Mouse (Mus musculus): ENCODE data around the gene Fh1.

Gene Fh1

DNA sequence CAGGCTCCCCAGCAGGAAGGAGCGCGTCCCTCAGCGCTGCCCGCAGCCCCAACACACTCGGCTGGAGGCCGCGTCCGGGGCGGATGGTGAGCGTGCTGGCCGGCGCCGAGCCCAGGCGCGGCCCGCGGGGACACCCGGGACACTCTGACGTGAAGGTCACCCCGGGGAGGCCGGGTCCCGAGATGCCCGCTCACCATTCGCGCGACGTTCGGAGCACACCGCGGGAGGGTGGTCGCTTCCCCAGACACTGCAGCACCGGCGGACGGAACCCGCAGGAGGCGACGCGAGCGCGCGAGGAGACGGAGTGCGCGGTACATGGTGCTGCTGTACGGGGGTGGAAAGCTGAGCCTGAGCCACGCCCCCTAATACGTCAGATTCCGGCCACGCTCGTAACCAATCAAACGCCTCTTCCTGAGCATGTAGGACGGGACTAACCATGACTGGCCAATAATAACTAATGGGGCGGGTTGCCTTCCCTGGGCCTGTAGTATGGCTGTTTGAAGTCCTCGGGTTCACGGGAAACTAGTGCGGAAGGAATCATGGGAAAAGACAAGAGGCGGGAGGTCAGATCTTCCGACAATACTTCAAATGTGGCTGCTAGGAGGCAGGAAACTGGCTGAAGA lies at the start of gene Fh1:
TSS of gene Fh1 (minus strand) at position 379 of the 623 bp plus-strand sequence.
- DNase-seq, result peak; percentile 96

DNA sequence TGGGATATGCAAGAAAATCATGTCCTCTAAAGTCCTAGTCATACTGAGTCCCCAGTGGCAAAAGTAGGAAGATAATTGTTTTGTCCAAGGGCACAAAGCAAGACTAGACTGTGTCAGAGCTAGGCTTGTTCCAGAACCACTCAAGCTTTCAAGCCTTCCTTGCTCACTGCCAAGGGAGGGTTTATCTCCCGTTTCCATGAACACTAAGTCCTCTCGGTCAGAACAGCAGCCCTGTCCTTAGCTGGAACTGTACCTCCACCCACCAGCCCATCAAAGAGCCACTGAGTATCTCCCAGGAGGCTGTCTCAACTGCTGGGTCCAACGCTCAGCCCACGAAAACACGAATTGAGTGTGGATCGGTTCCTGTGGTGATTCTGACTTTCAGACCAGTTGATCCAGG lies 49.7 kb upstream of the Fh1 start:
- DNase-seq, result no peak

DNA sequence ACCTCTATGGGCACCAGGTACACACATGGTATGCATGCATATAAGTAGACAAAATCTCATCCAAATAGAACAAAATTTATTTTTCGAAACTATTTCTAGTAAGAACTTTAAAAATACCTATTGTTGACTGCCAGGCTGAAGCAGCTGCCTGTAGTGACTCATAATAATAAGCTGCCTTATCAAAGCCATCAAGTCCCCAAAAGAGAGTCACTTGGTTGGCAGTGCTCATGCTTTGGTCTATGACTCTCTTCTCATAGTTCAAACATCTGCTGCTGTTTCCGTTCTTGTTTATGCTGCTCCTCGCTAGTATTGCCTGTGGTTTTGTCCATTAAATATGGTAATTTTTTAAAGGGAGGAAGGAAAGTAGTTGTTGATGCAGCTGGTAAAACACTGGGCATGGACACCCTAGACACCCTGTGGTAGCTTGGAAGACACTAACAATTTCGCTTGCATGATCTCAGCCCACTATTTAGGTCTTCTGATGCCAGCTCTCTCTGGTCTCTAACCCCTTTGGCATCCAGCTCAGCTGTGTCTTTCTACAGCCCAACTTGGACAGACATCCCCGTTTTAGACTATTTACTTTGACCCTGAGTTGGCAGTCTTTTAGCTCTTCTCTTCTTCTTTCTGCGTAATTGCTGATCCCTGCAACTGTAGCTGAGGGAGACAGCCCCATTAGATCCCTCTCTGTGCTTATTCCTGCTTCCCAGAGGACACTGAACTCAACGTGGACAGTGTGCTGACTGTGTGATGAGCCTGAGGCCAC lies 48.3 kb upstream of the Fh1 start:
- DNase-seq, result no peak

DNA sequence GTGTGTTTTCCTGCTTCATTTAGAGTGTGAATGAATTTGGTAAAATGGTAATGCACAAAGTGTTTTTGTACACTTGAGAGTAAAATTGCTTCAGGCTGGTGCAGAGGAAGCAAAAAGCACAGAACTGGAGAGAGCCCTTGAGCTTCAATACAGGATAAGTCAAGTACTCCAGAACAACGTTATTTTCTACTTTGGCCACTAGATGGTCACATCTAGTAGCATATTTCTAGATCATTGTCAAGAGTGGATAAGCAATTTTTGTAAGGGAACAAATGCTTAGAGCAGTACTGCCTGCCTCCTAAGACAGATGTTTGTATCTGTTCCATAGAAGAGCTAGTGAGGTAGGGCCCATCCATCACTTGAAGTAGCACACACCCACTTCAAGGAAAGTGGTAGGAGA lies 46.2 kb upstream of the Fh1 start:
- no peak for DNase-seq

DNA sequence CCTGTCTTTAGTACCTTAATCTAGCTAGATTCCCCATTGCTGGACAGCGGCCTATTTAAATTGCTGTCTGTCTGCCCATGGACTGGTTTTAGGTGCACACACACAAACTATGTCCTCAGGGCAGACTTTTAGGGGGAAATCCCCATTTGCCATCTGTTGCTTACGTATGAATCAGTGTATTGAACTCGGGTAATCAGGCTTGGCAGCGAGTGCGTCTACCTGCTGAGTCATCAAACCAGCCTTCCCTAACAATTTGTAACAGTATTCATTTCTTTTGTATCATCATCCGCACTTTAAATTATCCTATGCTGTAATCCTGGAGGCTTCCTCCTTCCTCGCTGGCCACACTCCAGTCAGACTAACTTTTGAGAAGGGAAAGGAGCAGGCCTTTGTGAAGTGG lies 44.6 kb upstream of the Fh1 start:
- DNase-seq, result no peak

DNA sequence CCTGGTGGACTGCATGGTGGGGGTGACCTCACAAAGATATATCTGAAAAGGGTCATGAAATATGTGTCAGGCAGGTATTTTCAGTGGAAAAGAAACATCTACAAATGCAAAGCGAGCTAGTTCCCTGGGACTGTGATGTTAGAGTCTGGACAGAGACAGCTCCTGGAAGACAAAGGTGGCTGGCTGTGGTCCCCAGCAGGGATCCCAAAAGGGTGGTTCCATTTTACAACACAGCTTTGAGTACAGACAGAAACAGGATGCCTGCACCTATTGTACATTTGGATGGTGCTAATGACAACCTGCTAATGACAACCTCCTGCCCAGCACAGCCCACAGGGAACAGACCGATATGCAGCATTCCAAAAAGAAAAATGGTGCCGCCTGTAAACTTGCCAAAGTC lies 44.0 kb upstream of the Fh1 start:
- no peak for DNase-seq

DNA sequence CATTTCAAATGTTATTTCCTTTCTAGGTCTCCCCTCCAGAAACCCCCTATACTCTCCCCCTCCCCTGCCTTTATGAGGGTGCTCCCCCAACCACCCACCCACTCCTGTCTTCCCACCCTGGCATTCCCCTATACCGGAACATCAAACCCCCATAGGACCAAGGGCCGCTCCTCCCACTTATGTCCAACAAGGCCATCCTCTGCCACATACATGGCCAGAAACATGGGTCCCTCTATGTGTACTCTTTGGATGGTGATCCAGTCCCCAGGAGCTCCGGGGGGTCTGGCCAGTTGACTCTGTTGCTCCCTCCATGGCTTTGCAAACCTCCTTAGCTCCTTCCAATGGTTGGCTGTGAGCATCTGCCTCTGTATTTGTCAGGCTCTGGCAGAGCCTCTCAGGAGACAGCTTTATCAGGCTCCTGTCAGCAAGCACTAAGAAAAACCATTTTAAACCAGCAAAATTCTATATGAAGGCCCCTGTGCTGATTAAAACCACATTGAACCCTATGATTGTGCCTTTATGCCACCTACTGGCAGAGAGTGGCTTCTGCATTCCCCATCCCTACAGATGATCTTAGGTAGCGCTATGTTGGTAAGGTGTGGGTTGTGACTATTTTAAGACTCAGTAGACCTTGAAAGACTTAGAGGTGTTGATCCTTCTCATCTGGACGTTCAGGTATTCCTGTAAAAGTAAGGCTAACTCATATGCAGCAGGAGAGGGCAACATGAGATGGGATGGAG lies 43.4 kb upstream of the Fh1 start:
- DNase-seq, result peak; percentile 32

DNA sequence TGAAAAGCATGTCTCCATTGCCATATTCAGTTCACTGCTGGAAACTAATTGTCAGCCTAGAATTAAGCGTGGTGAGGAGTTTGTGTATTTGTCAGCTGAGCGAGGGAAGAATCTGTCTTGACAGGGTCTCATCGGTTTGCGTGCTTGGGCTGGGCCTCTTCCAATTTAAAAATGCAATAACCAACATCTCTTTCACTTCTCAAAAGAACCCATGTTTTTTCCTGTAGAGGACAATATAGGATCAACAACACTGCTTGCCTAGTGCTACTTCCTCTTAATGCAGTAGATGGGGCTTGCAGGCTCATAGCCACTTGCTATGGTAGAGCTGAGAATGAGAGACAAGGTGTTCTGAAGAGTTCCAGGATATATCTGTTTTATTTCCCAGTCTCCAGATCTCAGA lies 34.5 kb upstream of the Fh1 start:
- DNase-seq, result no peak

DNA sequence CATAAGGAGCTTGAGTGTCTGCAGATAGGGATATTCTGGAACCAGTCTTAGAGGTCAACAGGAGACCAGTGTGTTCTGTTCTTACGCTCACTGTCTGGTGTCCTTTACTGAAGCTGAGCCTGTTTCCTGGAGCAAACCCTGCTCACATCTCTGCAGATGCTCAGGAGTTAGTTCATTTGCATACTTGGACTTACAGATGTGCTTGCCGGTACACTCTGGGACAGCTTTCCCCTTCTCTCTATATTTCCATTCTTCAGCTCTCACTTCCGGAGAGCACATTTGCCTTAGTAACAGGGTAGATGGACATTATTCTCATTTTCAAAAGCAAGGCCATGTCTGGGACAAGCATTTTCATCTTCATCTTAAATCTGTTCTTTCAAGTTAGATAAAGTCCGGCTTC lies 23.2 kb upstream of the Fh1 start:
- no peak for DNase-seq

DNA sequence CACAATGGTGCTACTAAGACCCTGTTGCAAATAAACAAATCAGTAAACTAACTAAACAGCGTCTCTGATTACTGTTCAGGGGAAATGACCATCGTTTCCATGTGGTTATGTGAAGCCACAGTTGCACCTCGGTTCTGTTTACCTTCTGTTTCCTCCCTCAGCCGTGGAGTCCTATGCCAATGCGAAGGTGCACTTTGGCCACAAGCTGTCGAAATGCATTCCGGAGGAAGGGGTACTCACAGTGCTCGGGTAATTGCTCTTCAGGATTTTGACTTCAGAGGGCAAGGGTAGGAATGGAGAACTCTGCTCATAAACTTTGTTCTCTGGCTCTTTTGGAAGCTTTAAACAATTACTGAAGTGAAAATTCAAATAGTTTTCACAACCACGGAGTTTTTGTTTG lies 21.5 kb upstream of the Fh1 start:
- DNase-seq, result no peak

DNA sequence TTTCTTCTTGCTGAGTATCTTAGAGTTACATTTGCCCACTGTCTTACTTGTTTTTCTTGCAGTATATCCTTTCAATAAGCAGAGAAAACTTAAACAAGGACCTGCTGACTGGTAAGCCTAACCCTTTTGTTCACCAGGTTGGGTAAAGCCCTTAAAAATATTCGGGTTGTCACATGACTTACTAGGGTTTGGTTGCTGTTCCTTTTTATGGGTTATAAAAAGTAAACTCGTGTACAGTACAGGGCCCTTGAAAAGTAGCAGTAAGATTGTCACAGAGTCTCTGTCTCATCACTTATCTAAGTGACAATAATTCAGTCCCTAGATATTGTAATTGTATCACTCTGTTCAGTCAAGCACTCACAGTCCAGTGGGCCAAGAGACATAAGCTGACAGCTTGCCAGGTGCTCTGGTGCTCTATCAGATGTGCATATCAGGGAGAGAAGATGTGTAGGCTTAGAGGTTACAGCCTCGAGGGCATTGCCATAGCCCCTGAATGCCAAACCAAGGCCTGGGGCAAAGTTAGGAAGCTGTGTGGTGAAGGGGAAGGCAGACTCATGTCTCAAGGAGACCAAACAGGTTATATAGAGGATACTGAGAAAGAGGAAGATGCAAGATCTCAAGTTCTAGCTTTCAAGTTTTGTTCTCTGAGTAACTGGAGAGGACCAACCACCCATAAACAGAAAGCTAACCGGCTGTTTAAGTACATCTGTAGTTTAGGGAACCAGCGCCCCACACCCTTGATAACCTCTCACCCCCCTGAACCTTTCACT lies 18.2 kb upstream of the Fh1 start:
- no peak for DNase-seq

DNA sequence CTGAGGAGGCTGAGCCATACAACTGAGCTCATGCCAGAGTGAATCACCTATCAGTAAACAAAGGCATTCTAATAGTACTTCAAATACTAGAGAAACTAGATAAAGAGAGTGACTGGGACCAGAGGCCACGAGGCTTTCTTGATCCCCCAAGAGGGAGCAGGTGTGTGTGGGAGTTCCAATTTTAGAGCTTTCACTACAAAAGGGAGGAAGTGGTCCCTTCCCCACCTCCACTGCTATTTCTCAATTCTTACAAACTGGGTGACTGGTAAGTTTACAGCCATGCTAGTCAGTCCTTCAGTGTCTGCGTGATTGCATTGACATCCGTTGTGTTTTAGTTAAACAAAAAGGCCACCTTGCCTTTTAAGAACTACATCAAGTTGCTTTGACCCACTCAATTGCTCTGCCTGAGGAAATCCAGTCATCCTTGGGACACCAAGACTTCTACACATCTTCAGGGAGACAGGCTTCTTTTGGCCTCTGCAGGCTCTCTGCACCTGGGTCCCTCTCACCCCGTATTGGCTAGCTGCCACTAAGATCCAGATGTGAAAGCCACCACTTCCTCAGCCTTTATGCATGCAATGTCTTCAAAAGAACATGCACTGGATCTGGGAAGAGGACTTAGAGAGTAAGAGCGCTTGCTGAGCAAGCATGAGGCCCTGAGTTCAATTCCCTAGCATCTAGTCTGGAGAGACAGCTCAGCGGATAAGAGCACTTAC lies 15.2 kb upstream of the Fh1 start:
- DNase-seq, result no peak

DNA sequence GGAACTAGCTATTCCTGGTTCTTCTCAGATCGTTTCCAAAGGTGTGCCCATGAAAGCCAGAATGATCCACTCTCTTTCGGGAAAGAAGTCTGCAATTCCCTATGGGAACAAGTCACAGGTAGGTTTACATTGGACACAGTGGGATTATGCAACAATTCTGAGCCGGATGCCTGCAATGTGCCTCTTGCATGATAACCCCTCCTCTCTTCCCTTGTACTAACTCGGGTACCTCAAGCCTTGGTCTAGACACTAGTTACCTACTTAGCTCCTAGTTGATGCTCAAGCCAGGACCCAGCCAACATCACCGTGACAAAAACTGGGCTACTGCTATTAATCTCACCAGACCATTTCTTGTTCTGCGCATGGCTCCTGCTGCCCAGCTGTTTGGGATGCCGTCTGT lies 13.6 kb upstream of the Fh1 start:
- DNase-seq, result no peak

DNA sequence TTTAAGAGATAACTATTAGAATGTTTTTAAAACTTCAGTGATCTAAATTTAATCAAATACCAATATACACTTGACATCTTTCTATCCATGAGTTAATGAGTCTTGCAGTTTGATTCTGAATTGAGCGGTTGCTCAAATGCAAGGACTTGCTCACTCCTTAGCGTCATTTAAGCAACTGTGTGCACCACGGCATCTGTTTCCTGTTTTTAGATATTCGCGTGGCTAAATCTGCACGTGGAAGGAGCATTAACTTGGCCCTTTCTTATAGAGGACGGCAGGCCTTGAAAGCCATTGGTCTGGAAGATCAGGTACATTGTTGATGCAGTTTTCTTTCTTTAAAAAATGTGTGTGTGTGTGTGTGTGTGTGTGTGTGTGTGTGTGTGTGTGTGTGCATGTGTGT lies 12.2 kb upstream of the Fh1 start:
- DNase-seq, result no peak

DNA sequence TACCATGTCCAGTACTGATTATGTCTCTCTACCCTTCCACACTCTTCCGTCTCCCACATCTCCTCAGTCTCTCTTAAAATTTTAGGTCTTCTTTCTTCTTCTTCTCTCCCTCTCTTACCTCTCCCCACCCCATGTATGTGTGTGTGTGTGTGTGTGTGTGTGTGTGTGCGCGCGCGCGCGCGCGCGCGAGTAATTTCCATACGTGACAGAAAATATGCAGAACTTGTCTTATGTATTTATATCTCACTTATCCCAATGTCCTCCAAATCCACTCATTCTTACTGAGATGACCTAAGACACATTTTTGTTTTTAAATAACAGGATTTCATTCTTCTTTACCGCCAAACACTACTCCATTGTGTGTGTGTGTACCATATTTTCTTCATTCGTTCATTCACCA lies 7.0 kb upstream of the Fh1 start:
- DNase-seq, result no peak

DNA sequence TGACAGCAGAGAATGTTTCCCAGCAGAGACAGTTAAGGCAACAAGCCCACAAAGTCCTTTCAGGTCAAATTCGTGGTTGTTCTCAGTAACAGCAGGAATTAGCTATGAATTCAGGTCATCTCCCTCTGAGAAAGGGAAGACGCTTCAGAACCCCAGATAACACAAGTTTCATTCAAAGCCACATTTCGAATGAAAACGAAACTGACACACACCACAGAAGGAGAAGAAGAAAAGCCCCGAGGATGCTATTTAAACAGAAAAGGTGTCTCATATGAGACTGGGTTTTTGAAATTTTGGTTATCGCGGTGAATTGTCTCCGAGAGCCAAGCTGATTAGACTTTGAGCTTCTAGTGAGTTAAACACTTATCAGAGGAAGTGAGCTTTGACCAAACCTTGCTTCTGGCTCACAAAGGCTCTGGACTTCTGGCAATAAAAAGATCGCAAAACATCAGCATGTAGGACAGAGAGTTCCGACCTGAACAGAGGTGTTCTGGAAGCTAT lies 6.3 kb upstream of the Fh1 start:
- no peak for DNase-seq

DNA sequence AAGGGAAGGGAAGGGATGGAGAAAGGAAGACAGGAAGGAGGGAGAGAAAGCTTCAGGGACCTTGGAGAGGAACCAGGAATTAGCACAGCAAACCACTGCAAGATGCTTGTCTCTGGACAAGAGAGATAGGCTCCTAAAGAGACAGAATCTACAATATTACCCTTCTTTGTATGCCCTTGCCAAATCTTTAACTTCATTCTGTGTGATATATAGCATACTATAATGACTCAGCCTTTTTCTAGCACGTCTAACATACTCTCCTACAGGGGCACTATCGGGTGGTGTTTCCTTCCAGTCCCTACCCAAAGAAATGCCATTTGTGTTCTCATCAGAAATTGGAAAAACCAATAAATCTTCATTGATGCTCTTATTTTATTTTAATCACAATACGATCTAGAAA lies 5.6 kb upstream of the Fh1 start:
- no peak for DNase-seq

DNA sequence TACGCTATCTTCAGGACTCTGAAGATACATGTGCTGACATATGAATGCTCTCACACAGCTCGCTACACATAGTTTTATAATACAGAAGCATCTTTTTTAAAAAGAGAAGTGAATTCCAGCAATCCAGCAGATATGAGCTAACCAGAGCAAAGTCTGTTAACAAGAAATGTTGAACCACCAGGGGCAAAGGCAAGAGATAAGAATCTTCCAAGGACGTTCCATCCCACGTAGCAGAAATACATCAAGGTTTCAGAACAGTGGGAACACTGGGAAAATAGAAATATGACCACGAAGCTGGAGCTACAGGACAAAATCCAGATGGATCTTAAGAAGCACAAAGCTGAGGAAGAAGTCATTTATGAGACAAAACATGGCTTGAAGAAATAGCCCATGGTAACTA lies 4.9 kb upstream of the Fh1 start:
- no peak for DNase-seq

DNA sequence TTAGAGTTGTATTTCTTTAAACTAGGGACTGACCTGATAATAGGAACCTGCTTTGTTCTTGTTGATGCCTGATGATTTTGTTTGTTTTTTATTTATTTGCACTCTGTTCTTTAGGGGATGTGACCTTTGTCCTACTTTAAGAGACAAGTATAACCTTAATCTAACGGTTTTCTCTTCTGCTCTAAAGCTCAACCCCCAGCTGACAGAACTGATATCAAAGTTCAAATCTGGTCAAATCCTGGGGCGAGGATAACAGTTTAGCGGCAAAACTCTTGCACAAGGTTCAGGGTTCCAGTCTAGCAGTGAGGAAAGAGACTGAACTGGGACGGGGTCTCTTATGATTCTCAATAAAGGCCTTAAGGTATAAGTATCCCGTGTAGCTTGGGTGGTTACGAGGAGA lies 3.8 kb upstream of the Fh1 start:
- DNase-seq, result no peak

DNA sequence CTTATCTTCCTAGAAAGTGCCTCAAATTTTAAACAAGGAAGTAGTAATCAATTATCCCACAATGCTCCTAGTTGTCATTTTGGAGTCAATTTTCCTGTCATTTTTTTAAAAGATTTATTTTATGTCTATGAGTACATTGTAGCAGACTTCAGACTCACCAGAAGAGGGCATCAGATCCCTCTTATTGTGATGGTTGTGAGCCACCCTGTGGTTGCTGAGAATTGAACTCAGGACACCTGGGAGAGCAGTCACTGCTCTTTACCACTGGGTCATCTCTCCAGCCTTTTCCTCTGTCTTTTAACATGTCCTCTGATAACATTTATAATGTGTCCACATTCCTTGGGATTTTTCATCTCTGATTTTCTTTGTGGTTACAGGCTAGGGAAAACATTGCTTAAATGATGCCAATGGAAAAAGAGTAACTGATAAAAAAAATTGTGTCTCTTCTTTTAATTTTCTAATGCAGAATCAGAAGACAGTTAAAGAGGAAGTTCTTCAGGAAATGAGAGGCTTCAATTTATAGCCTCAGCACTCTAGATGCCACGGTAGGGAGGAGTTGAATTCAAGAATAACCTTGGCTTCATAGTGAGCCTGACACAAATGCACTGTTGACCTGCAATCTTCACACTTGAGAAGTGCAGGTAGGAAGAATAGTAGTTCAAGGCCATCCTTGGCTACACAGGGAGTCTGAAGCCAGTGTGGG lies 706 bp upstream of the Fh1 start:
- no peak for DNase-seq

DNA sequence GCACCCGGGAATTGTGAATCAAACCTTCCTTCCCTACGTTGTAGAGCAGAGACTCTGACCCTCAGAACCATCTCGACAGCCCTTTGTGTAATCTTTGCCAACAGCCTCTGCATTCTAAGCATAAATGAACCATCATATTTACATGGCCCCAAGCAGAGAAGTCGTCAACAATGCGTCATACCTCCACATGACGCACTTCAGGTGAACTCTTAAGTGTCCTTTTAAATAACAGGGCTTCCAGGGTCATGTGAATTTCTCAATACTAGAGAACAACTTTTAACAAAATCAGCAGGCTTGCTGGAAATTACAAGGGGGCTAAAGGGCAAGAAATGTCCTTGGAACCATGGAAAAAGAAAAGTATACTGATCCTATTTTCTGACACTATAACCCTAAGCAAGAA lies 1.8 kb downstream of the Fh1 start:
- DNase-seq, result no peak

DNA sequence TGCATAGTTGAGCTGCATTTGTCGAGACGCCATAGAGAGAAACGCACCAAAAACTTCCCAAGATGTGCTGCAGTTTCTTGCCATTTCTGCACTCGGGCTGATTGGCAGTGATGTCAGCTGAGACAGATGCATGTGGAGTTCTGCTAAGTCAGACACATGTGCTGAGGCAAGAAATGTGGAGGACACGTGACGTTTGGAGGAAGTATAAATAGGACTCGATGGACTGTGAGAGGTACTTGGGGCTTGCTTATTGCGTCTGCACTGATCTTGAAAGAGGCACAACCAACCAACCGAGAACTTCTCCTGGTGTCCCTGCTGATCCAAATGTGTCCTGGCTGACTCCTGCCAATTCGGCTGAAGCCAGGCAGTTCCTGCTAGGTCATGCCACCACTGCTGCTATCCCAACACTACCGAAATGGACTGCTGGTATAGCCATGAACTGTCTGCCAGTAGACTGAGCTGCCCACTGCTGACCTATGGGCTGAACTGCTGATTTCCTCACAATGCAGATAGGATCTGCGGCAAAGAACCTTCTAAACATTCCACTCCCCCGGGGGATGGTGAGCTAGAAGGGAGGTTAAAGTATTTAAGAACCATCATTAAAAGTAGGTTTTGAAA lies 5.5 kb downstream of the Fh1 start, which contains the start of gene Kmo:
TSS of gene Kmo (plus strand) at position 568 of the 618 bp plus-strand sequence.
- no peak for DNase-seq

All from right cerebral cortex, postnatal 25 days (tissue).